Mouse (Mus musculus) forebrain, embryonic 16.5 days (tissue): Measurements from ENCODE around the gene Rassf7. TPM values are rescaled to one million over a fixed set of nuclear protein-coding genes. Genes with fewer than 3 reads are reported as not detected.

Experiments
- ATAC-seq: fragments of 200-750 bp; cut with Nextera tagmentation; 2 replicates; pipeline ENCODE4 v1.8.0; 2017; ENCODE audit warnings: mild to moderate bottlenecking, moderate library complexity
- H3K27ac ChIP-seq: fragments of 300-500 bp; sonication (generic); 2 replicates; pipeline ENCODE4 v1.5.1; 2014; ENCODE audit warnings: low read length, control low read depth
- H3K27me3 ChIP-seq: fragments of 300-500 bp; sonication (generic); replicated peaks from 2 replicates; pipeline ENCODE4 v1.6.1; 2014; ENCODE audit warnings: low read length; ENCODE audit not compliant: control insufficient read depth, insufficient read depth
- H3K36me3 ChIP-seq: fragments of 300-500 bp; sonication (generic); 2 replicates; pipeline ENCODE4 v1.6.1; 2014; ENCODE audit not compliant: control insufficient read depth, insufficient read depth
- H3K4me1 ChIP-seq: fragments of 300-500 bp; sonication (generic); replicated peaks from 2 replicates; pipeline ENCODE4 v1.6.1; 2014; ENCODE audit warnings: low read length; ENCODE audit not compliant: control insufficient read depth, insufficient read depth
- H3K4me2 ChIP-seq: fragments of 300-500 bp; sonication (generic); 2 replicates; pipeline ENCODE4 v1.6.1; 2014; ENCODE audit warnings: mild to moderate bottlenecking, low read length, control low read depth
- H3K4me3 ChIP-seq: fragments of 300-500 bp; sonication (generic); replicated peaks from 2 replicates; pipeline ENCODE4 v1.5.1; 2014; ENCODE audit warnings: mild to moderate bottlenecking, low read length, control low read depth
- H3K9ac ChIP-seq: fragments of 300-500 bp; sonication (generic); replicated peaks from 2 replicates; pipeline ENCODE4 v1.6.1; 2014; ENCODE audit warnings: low read depth, low read length, control low read depth
- H3K9me3 ChIP-seq: fragments of 300-500 bp; sonication (generic); 2 replicates; pipeline ENCODE4 v1.6.1; 2016; ENCODE audit warnings: low read length; ENCODE audit not compliant: control insufficient read depth
- WGBS: fragments of 180-500 bp; shearing (Covaris S2); extraction: QIAGEN DNeasy Blood & Tissue Kit; methylation state at CpG from one replicate; pipeline ENCODE4 v1.1.7; 2014; 5-methylcytosine and 5-hydroxymethylcytosine counted together
- microRNA counts: library from miRNA; unstranded; fragments of <30 nt; microRNA quantifications from one replicate; lab custom pipeline; 2016
- microRNA-seq: library from miRNA; unstranded; fragments of <30 nt; microRNA quantifications from one replicate; pipeline ENCODE4, GENCODE M21; 2017
- polyA plus RNA-seq: library from polyadenylated mRNA; unstranded; fragments of >200 nt; fragmentation: Nextera tagmentation; extraction: Ambion mirVana; gene quantifications from 2 replicates; pipeline ENCODE4 v1.2.1, GENCODE M21; 2015

Gene Rassf7
- polyA plus RNA-seq, 1 experiment from 2014 or later = 23.6 TPM

- Histone ChIP-seq H3K9me3 (no peaks in the 10 kb centered on the region), H3K27me3 (no peaks in the 10 kb centered on the region), H3K4me2 (no peak overlapping the region), H3K36me3 (peaks cover 34% of the 10 kb centered on the region), H3K27ac (no peak overlapping the region), H3K9ac (no peak overlapping the region), H3K4me1 (peaks cover 5% of the 10 kb centered on the region), H3K4me3 (no peak overlapping the region)
- ATAC-seq = no peak
- WGBS = 79% methylated on average over 11 of the region's 11 CpGs
Observed at GRCm38 (mm10) chr7:141264041-141264700, 48.5 kb downstream of the Rassf7 start.

GRCm38 (mm10) chr7:141264761-141265410, 49.2 kb downstream of the Rassf7 start:
- 37% methylated on average over 12 of the region's 12 CpGs for WGBS
- Histone ChIP-seq H3K9me3 (no peaks in the 10 kb centered on the region), H3K27ac (no peak overlapping the region), H3K4me1 (peaks cover 5% of the 10 kb centered on the region), H3K36me3 (peaks cover 30% of the 10 kb centered on the region), H3K9ac (no peak overlapping the region), H3K4me3 (no peak overlapping the region), H3K4me2 (no peak overlapping the region), H3K27me3 (no peaks in the 10 kb centered on the region)
- peak; percentile 64 for ATAC-seq

- H3K4me3 ChIP-seq = no peak overlapping the region
- no peak overlapping the region for H3K4me2 ChIP-seq
- H3K4me1 ChIP-seq = peaks cover 5% of the 10 kb centered on the region
- no peaks in the 10 kb centered on the region for H3K9me3 ChIP-seq
- peaks cover 26% of the 10 kb centered on the region for H3K36me3 ChIP-seq
- WGBS = 39% methylated on average over 11 of the region's 11 CpGs
- no peak overlapping the region for H3K27ac ChIP-seq
- 0 out of 2 replicates have a peak, but pooled peaks have one; percentile 16 for ATAC-seq
- no peaks in the 10 kb centered on the region for H3K27me3 ChIP-seq
- H3K9ac ChIP-seq = no peak overlapping the region
Observed at GRCm38 (mm10) chr7:141265411-141265738, 49.7 kb downstream of the Rassf7 start.

- Histone ChIP-seq H3K27ac (no peak within 1 kb of the TSS), H3K4me1 (peaks cover 5% of the 10 kb centered on the region), H3K4me2 (peak within 1 kb of the TSS; percentile 56), H3K9me3 (no peaks in the 10 kb centered on the region), H3K27me3 (no peaks in the 10 kb centered on the region), H3K9ac (peak within 1 kb of the TSS; percentile 51), H3K36me3 (peaks cover 24% of the 10 kb centered on the region), H3K4me3 (peak within 1 kb of the TSS; percentile 36)
- ATAC-seq = no peak
- WGBS = 10% methylated on average over 25 of the region's 25 CpGs
Observed at GRCm38 (mm10) chr7:141265739-141266561, 50.3 kb downstream of the Rassf7 start, which contains the start of gene Irf7. Irf7 (minus strand) TSS chr7:141266481.

MicroRNA genes within 50 kb of the gene (microRNA counts, 519-probe panel; counts per million panel counts)
- 2,639 counts per million, percentile 67 among the panel's probes with 10 or more counts for microRNA mmu-miR-210 (lab: Ali Mortazavi, UCI)

Small RNA genes lying within 50 kb of the gene (microRNA-seq; reads per million reads assigned to microRNA genes)
- 279 reads per million, percentile 67 among the genes with 10 or more reads in this experiment for gene Mir210

Other genes with a start within 250 kb of the Rassf7 start
- gene Ifitm1, start 248.6 kb upstream of the Rassf7 start, polyA plus RNA-seq = 9.0 and 11.2 TPM in 2 replicates
- gene Ifitm3, start 205.1 kb upstream of the Rassf7 start, polyA plus RNA-seq = 21.0 and 26.1 TPM in 2 replicates
- gene Ifitm6, start 197.9 kb upstream of the Rassf7 start, polyA plus RNA-seq = 0.40 and 0.57 TPM in 2 replicates
- not detected in 2 replicates for gene Gm17387, start 186.7 kb upstream of the Rassf7 start, polyA plus RNA-seq
- gene B4galnt4, start 154.8 kb upstream of the Rassf7 start, polyA plus RNA-seq = 45.4 and 53.0 TPM in 2 replicates
- 0.17 TPM in 1 of 2 replicates, not detected in the other for gene Pkp3, start 137.6 kb upstream of the Rassf7 start, polyA plus RNA-seq
- 2.1 TPM in 2 replicates for gene Sigirr, start 115.3 kb upstream of the Rassf7 start, polyA plus RNA-seq
- 0.21 and 0.22 TPM in 2 replicates for gene Ano9, start 98.1 kb upstream of the Rassf7 start, polyA plus RNA-seq
- 74.9 and 78.9 TPM in 2 replicates for gene Ptdss2, start 93.5 kb upstream of the Rassf7 start, polyA plus RNA-seq
- gene Rnh1, start 43.0 kb upstream of the Rassf7 start, polyA plus RNA-seq = 41.0 and 45.7 TPM in 2 replicates
- gene Hras, start 21.9 kb upstream of the Rassf7 start, polyA plus RNA-seq = 105 and 113 TPM in 2 replicates
- 10.0 and 13.9 TPM in 2 replicates for gene Lrrc56, start 21.7 kb upstream of the Rassf7 start, polyA plus RNA-seq
- gene Lmntd2, start 1.8 kb upstream of the Rassf7 start, polyA plus RNA-seq = 0.76 and 1.2 TPM in 2 replicates
- 90.2 and 96.1 TPM in 2 replicates for gene Phrf1, start 12.9 kb downstream of the Rassf7 start, polyA plus RNA-seq
- 0.76 and 1.9 TPM in 2 replicates for gene Irf7, start 50.6 kb downstream of the Rassf7 start, polyA plus RNA-seq
- gene Cdhr5, start 60.9 kb downstream of the Rassf7 start, polyA plus RNA-seq = not detected in 2 replicates
- gene Sct, start 63.3 kb downstream of the Rassf7 start, polyA plus RNA-seq = 0.55 and 2.0 TPM in 2 replicates
- 0.47 and 0.52 TPM in 2 replicates for gene Drd4, start 76.1 kb downstream of the Rassf7 start, polyA plus RNA-seq
- 144 and 164 TPM in 2 replicates for gene Deaf1, start 111.8 kb downstream of the Rassf7 start, polyA plus RNA-seq
- gene Tmem80, start 111.9 kb downstream of the Rassf7 start, polyA plus RNA-seq = 53.6 and 62.2 TPM in 2 replicates
- gene Eps8l2, start 123.0 kb downstream of the Rassf7 start, polyA plus RNA-seq = 0.67 and 0.93 TPM in 2 replicates
- gene Taldo1, start 176.3 kb downstream of the Rassf7 start, polyA plus RNA-seq = 342 and 375 TPM in 2 replicates
- gene Gatd1, start 198.3 kb downstream of the Rassf7 start, polyA plus RNA-seq = 56.4 and 65.9 TPM in 2 replicates
- gene Cend1, start 213.6 kb downstream of the Rassf7 start, polyA plus RNA-seq = 52.4 and 70.3 TPM in 2 replicates
- gene Slc25a22, start 222.0 kb downstream of the Rassf7 start, polyA plus RNA-seq = 88.4 and 111 TPM in 2 replicates
- 7.9 and 9.9 TPM in 2 replicates for gene Pidd1, start 228.2 kb downstream of the Rassf7 start, polyA plus RNA-seq
- 684 and 749 TPM in 2 replicates for gene Rplp2, start 231.5 kb downstream of the Rassf7 start, polyA plus RNA-seq
- 20.5 and 23.2 TPM in 2 replicates for gene Pnpla2, start 239.3 kb downstream of the Rassf7 start, polyA plus RNA-seq
- gene Cracr2b, start 245.2 kb downstream of the Rassf7 start, polyA plus RNA-seq = 5.2 and 5.3 TPM in 2 replicates